In the genomic region with DNA sequence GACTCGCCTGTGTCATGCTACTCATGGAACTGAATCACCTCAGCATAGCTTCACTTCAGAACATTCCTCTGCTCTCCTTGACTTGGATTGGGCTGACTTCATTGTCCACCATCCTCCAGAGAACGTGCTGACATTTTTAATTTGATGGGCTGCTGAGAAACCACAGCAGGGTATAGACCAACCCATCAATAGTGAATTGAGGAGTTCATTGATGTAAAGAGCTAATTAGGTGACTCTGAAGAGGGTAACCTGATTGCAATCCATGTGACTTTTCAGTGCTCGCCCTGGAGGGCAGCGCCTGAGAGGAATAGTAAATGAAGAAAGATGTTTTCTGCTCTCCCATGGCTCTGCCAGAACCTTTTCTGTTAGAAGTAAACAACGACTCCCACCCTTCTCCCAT, we compare ENCODE assay signal across 23 mouse cellular contexts.
"Had no signal": no experiment of that assay in that cellular context is flagged by ENCODE, and none has a peak within 500 bp of the region (broad histone marks: within the 10 kb centered on the region; RNA-seq: fewer than 3 reads in every experiment).

No protein-coding gene starts in this region.

- H3K36me3 ChIP-seq: heart, embryonic 10.5 days; heart, embryonic 12.5 days; hindbrain, embryonic 10.5 days; hindbrain, embryonic 12.5 days; intestine, embryonic 15.5 days; limb, embryonic 13.5 days; limb, embryonic 15.5 days; liver, embryonic 12.5 days had no signal

- H3K4me1 ChIP-seq: heart, embryonic 10.5 days; heart, embryonic 12.5 days; hindbrain, embryonic 10.5 days; hindbrain, embryonic 12.5 days; intestine, embryonic 15.5 days; limb, embryonic 13.5 days; limb, embryonic 15.5 days; liver, embryonic 12.5 days had no signal

- H3K4me3 ChIP-seq: heart, embryonic 10.5 days; heart, embryonic 12.5 days; hindbrain, embryonic 10.5 days; hindbrain, embryonic 12.5 days; intestine, embryonic 15.5 days; layer of hippocampus, adult 2 months; left cerebral cortex, adult 2 months; limb, embryonic 13.5 days; limb, embryonic 15.5 days; liver, embryonic 12.5 days had no signal

- H3K9me3 ChIP-seq: heart, embryonic 10.5 days; heart, embryonic 12.5 days; hindbrain, embryonic 10.5 days; hindbrain, embryonic 12.5 days; intestine, embryonic 15.5 days; limb, embryonic 13.5 days; limb, embryonic 15.5 days; liver, embryonic 12.5 days had no signal

- H3K27ac ChIP-seq: heart, embryonic 10.5 days; hindbrain, embryonic 10.5 days; hindbrain, embryonic 12.5 days; hindbrain, embryonic 14.5 days; intestine, embryonic 15.5 days; layer of hippocampus, adult 2 months; left cerebral cortex, adult 2 months; limb, embryonic 13.5 days; limb, embryonic 15.5 days; liver, embryonic 12.5 days had no signal

- H3K27me3 ChIP-seq: heart, embryonic 12.5 days; hindbrain, embryonic 12.5 days; intestine, embryonic 15.5 days; limb, embryonic 13.5 days; limb, embryonic 15.5 days; liver, embryonic 12.5 days had no signal

- ATAC-seq: hindbrain, embryonic 16.5 days; inflammation-experienced regulatory T-cells, adult 6 months; intestine, embryonic 15.5 days; intestine, postnatal 0 days; liver, embryonic 12.5 days had no signal

- DNase-seq: gastrocnemius, postnatal 14 days; heart, adult 18-20 months; heart, postnatal 10 days; heart, postnatal 4 days; kidney, adult 18-20 months; kidney, adult 8-10 months; kidney, postnatal 10 days; kidney, postnatal 25 days; kidney, postnatal 4 days had no signal

- H3K9ac ChIP-seq: heart, embryonic 12.5 days; hindbrain, embryonic 12.5 days; hindbrain, embryonic 14.5 days; intestine, embryonic 15.5 days; limb, embryonic 13.5 days; limb, embryonic 15.5 days; liver, embryonic 12.5 days had no signal

- H3K4me2 ChIP-seq: heart, embryonic 12.5 days; hindbrain, embryonic 12.5 days; hindbrain, embryonic 14.5 days; intestine, embryonic 15.5 days; limb, embryonic 13.5 days; limb, embryonic 15.5 days; liver, embryonic 12.5 days had no signal
